In the genomic region with DNA sequence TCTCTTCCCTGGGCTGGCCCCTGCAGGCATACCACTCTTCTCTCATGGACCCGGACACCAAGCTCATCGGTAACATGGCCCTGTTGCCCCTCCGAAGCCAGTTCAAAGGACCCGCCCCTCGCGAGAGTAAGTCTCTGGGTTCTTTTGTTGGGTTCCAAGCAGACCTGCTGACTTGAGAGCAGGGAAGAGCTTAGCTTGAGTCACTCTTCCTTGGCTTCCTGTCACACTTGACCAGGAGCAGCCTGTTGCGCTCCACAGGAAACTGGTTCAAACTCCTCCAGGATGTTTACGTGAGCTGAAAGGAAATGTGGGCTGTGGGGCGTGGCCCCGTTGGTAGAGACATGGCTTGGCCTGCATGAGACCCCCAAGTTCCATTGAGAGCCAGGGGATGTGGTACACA, we compare ENCODE assay signal across 8 mouse cellular contexts. TPM values are rescaled to one million over a fixed set of nuclear protein-coding genes. Genes with fewer than 3 reads are reported as not detected.
DNase-seq lines count a peak whose midpoint lies in the region; ATAC-seq lines count a peak whose summit lies in the region.

No protein-coding gene starts in this region.

- H3K4me2 ChIP-seq in limb, embryonic 15.5 days: no peak overlapping the region
- no peak overlapping the region for H3K4me2 ChIP-seq in embryonic facial prominence, embryonic 14.5 days (ENCODE audit: low read depth, low read length)
- H3K4me2 ChIP-seq in hindbrain, embryonic 14.5 days (replicated peaks): no peak overlapping the region

- peak overlapping the region; percentile 27; the same call in 1 of the 2 replicates for H3K27ac ChIP-seq in limb, embryonic 15.5 days
- H3K27ac ChIP-seq in limb, embryonic 10.5 days: no peak overlapping the region
- no peak overlapping the region; the same call in 1 of the 2 replicates for H3K27ac ChIP-seq in embryonic facial prominence, embryonic 14.5 days (replicated peaks; ENCODE audit: low read depth, low read length)
- H3K27ac ChIP-seq in hindbrain, embryonic 14.5 days: no peak overlapping the region

- no peaks in the 10 kb centered on the region for H3K9me3 ChIP-seq in limb, embryonic 15.5 days
- no peaks in the 10 kb centered on the region for H3K9me3 ChIP-seq in limb, embryonic 10.5 days (replicated peaks)
- H3K9me3 ChIP-seq in embryonic facial prominence, embryonic 14.5 days (ENCODE audit: control insufficient read depth, low read length): no peaks in the 10 kb centered on the region
- H3K9me3 ChIP-seq in hindbrain, embryonic 14.5 days (ENCODE audit: control insufficient read depth, low read length): no peaks in the 10 kb centered on the region

- DNase-seq in limb, embryonic 10.5 days (ENCODE audit: low spot score): no peak
- DNase-seq in embryonic facial prominence, embryonic 14.5 days (ENCODE audit: low spot score): peak; percentile 43
- peak; percentile 68 for DNase-seq in kidney, adult 11 months
- peak; percentile 79 for DNase-seq in lung, postnatal 25 days (ENCODE audit: low spot score)
- DNase-seq in cerebellum, postnatal 4 days (ENCODE audit: low spot score in 2 of 2): no peak
- no peak for DNase-seq in hindbrain, embryonic 14.5 days (ENCODE audit: low spot score)
- DNase-seq in layer of hippocampus, adult 9-10 months (ENCODE audit: low spot score): no peak

- ATAC-seq in limb, embryonic 15.5 days (ENCODE audit: insufficient number of reproducible peaks, low FRiP score, low TSS enrichment, low read depth): no peak
- no peak for ATAC-seq in embryonic facial prominence, embryonic 14.5 days (ENCODE audit: low read depth)
- no peak for ATAC-seq in hindbrain, embryonic 14.5 days (ENCODE audit: low FRiP score)

- H3K4me1 ChIP-seq in limb, embryonic 15.5 days: peaks cover 14% of the 10 kb centered on the region
- peaks cover 9% of the 10 kb centered on the region for H3K4me1 ChIP-seq in limb, embryonic 10.5 days
- peaks cover 9% of the 10 kb centered on the region; the same call in 1 of the 2 replicates for H3K4me1 ChIP-seq in embryonic facial prominence, embryonic 14.5 days (ENCODE audit: control insufficient read depth, insufficient read depth, low read length)
- H3K4me1 ChIP-seq in hindbrain, embryonic 14.5 days (replicated peaks; ENCODE audit: control insufficient read depth, insufficient read depth, low read length): peaks cover 7% of the 10 kb centered on the region

- 87% methylated on average over 10 of the region's 10 CpGs for WGBS in limb, embryonic 15.5 days
- 91% methylated on average over 10 of the region's 10 CpGs for WGBS in limb, embryonic 10.5 days
- WGBS in embryonic facial prominence, embryonic 14.5 days: 91% methylated on average over 10 of the region's 10 CpGs
- 92% methylated on average over 10 of the region's 10 CpGs for WGBS in hindbrain, embryonic 14.5 days

- no peaks in the 10 kb centered on the region for H3K27me3 ChIP-seq in limb, embryonic 15.5 days
- H3K27me3 ChIP-seq in limb, embryonic 10.5 days (ENCODE audit: low read depth, poor library complexity, severe bottlenecking): no peaks in the 10 kb centered on the region
- no peaks in the 10 kb centered on the region for H3K27me3 ChIP-seq in embryonic facial prominence, embryonic 14.5 days (replicated peaks; ENCODE audit: control insufficient read depth, insufficient read depth, low read length)
- no peaks in the 10 kb centered on the region for H3K27me3 ChIP-seq in hindbrain, embryonic 14.5 days (ENCODE audit: control insufficient read depth, insufficient read depth, low read length)

- peaks cover 53% of the 10 kb centered on the region for H3K36me3 ChIP-seq in limb, embryonic 15.5 days
- H3K36me3 ChIP-seq in limb, embryonic 10.5 days: peaks cover 57% of the 10 kb centered on the region
- peaks cover 41% of the 10 kb centered on the region for H3K36me3 ChIP-seq in embryonic facial prominence, embryonic 14.5 days (ENCODE audit: control insufficient read depth, insufficient read depth, low read length)
- peaks cover 44% of the 10 kb centered on the region for H3K36me3 ChIP-seq in hindbrain, embryonic 14.5 days (replicated peaks; ENCODE audit: control insufficient read depth, insufficient read depth)

- no peak overlapping the region for H3K4me3 ChIP-seq in limb, embryonic 15.5 days
- H3K4me3 ChIP-seq in limb, embryonic 10.5 days: no peak overlapping the region
- H3K4me3 ChIP-seq in embryonic facial prominence, embryonic 14.5 days (ENCODE audit: low read depth, low read length): no peak overlapping the region
- H3K4me3 ChIP-seq in hindbrain, embryonic 14.5 days (replicated peaks; ENCODE audit: low read length): no peak overlapping the region

- no peak overlapping the region for H3K9ac ChIP-seq in limb, embryonic 15.5 days
- H3K9ac ChIP-seq in embryonic facial prominence, embryonic 14.5 days (ENCODE audit: low read depth, low read length): no peak overlapping the region
- no peak overlapping the region for H3K9ac ChIP-seq in hindbrain, embryonic 14.5 days

RNA-seq across cellular contexts. Expression of gene Arpc3, which starts 5.1 kb away (rescaled TPM):
- 141 and 177 TPM in 2 replicates for polyA plus RNA-seq in limb, embryonic 15.5 days (2015; fragmentation: Nextera tagmentation; extraction: Ambion mirVana)
- 80.5 and 86.6 TPM in 2 replicates for polyA plus RNA-seq in limb, embryonic 10.5 days (2016; fragmentation: Nextera tagmentation; extraction: Ambion mirVana)
- polyA plus RNA-seq in embryonic facial prominence, embryonic 14.5 days (2014; fragmentation: Nextera tagmentation; extraction: Ambion mirVana): 50.3 and 51.8 TPM in 2 replicates
- polyA plus RNA-seq in hindbrain, embryonic 14.5 days (2014; fragmentation: Nextera tagmentation; extraction: Ambion mirVana): 57.1 and 62.5 TPM in 2 replicates

RNA-seq across cellular contexts. Expression of gene Fam216a, which starts 24.6 kb away (rescaled TPM):
- polyA plus RNA-seq in limb, embryonic 15.5 days (2015; fragmentation: Nextera tagmentation; extraction: Ambion mirVana): 58.3 and 59.3 TPM in 2 replicates
- 83.6 and 90.4 TPM in 2 replicates for polyA plus RNA-seq in limb, embryonic 10.5 days (2016; fragmentation: Nextera tagmentation; extraction: Ambion mirVana)
- polyA plus RNA-seq in embryonic facial prominence, embryonic 14.5 days (2014; fragmentation: Nextera tagmentation; extraction: Ambion mirVana): 73.9 and 77.3 TPM in 2 replicates
- 155 and 156 TPM in 2 replicates for polyA plus RNA-seq in hindbrain, embryonic 14.5 days (2014; fragmentation: Nextera tagmentation; extraction: Ambion mirVana)

RNA-seq across cellular contexts. Expression of gene Anapc7, which starts 24.7 kb away (rescaled TPM):
- polyA plus RNA-seq in limb, embryonic 15.5 days (2015; fragmentation: Nextera tagmentation; extraction: Ambion mirVana): 40.2 and 43.0 TPM in 2 replicates
- polyA plus RNA-seq in limb, embryonic 10.5 days (2016; fragmentation: Nextera tagmentation; extraction: Ambion mirVana): 60.4 and 66.8 TPM in 2 replicates
- polyA plus RNA-seq in embryonic facial prominence, embryonic 14.5 days (2014; fragmentation: Nextera tagmentation; extraction: Ambion mirVana): 23.1 and 24.9 TPM in 2 replicates
- polyA plus RNA-seq in hindbrain, embryonic 14.5 days (2014; fragmentation: Nextera tagmentation; extraction: Ambion mirVana): 27.2 and 28.8 TPM in 2 replicates

RNA-seq across cellular contexts. Expression of gene Gpn3, which starts 25.1 kb away (rescaled TPM):
- polyA plus RNA-seq in limb, embryonic 15.5 days (2015; fragmentation: Nextera tagmentation; extraction: Ambion mirVana): 60.5 and 68.7 TPM in 2 replicates
- 102 and 103 TPM in 2 replicates for polyA plus RNA-seq in limb, embryonic 10.5 days (2016; fragmentation: Nextera tagmentation; extraction: Ambion mirVana)
- 62.1 and 64.7 TPM in 2 replicates for polyA plus RNA-seq in embryonic facial prominence, embryonic 14.5 days (2014; fragmentation: Nextera tagmentation; extraction: Ambion mirVana)
- polyA plus RNA-seq in hindbrain, embryonic 14.5 days (2014; fragmentation: Nextera tagmentation; extraction: Ambion mirVana): 38.9 and 42.0 TPM in 2 replicates

RNA-seq across cellular contexts. Expression of gene Vps29, which starts 42.6 kb away (rescaled TPM):
- polyA plus RNA-seq in limb, embryonic 15.5 days (2015; fragmentation: Nextera tagmentation; extraction: Ambion mirVana): 184 and 185 TPM in 2 replicates
- polyA plus RNA-seq in limb, embryonic 10.5 days (2016; fragmentation: Nextera tagmentation; extraction: Ambion mirVana): 191 and 204 TPM in 2 replicates
- 211 and 218 TPM in 2 replicates for polyA plus RNA-seq in embryonic facial prominence, embryonic 14.5 days (2014; fragmentation: Nextera tagmentation; extraction: Ambion mirVana)
- 342 and 352 TPM in 2 replicates for polyA plus RNA-seq in hindbrain, embryonic 14.5 days (2014; fragmentation: Nextera tagmentation; extraction: Ambion mirVana)

Comparison
In these comparisons a context has a peak if more than half of its experiments do, and no peak if none do; other contexts are left out.
1. DNase-seq: peak in embryonic facial prominence, embryonic 14.5 days (single experiment), kidney, adult 11 months (single experiment) and lung, postnatal 25 days (single experiment); none in limb, embryonic 10.5 days (single experiment), cerebellum, postnatal 4 days (0 of 2), hindbrain, embryonic 14.5 days (single experiment) and layer of hippocampus, adult 9-10 months (single experiment).